Mouse (Mus musculus) testis, postnatal 10 days (tissue): ENCODE measurements around the gene Shmt2.

Experiments
- DNase-seq: peaks from one replicate; pipeline ENCODE4 v3.0.0; 2021; ENCODE audit warnings: low spot score

The Shmt2 gene

DNA sequence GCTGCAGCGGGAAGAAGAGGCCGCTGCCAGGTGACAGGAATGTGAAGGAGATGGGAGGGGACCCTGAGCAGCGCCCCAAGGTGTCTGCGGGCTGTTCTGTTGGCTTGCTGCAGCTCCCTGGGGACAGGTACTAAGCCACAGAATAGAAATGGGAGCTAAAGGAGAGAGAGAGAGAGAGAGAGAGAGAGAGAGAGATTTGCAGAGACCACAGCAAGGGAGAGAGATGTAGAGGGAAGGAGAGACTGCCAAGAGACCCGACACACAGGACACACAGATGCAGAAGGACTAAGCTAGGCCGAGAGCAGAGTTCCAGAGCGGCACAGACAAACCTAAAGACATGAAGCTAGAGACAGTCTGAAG lies 10.0 kb downstream of the Shmt2 start:
- DNase-seq = no peak

GRCm38 (mm10) chr10:127511634-127512306 lies 10.5 kb downstream of the Shmt2 start:
- DNase-seq = peak; percentile 56

- DNase-seq = no peak
These were observed 11.2 kb downstream of the Shmt2 start for GRCm38 (mm10) chr10:127510895-127511617.

DNA sequence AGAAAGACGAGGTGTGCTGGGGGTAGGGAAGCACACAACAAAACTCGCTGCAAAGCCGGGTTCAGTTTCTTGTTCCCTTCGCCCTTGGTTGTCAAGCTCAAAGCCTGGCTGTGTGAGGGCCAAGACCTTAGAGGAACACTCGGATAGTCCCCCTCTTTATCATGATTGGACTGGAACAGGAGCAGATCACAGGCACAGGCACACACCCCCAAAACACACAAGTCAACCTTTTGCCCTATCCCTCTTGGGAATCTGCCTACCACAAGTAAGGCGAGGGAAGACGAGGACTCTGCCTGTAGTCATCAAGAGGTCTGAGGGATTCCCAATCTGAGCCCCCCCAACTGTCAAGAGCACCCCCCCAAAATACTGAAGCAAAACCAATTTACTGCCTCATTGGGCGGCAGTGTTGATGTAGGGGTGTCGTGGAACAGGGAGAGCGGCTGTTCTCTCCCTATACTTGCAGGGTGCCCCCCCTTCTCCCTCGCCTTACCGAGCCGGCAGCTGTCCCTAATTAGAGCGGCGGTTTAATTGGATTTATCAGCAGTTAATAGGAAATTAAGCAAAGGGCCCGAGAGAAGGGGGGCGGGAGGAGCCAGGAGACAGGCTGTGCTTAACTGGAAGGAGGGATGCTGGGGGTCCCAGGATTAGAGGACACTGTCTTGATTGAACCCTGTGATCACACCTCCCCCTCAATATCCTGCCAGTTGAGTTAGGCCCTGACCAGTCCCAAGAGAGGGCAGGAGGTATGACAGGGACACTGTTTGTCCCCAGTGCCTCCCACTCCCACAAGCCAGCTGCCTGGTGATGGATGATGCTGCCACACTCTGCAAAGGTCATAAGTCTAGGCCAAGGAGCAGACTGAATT lies 12.2 kb downstream of the Shmt2 start:
- no peak for DNase-seq

DNA sequence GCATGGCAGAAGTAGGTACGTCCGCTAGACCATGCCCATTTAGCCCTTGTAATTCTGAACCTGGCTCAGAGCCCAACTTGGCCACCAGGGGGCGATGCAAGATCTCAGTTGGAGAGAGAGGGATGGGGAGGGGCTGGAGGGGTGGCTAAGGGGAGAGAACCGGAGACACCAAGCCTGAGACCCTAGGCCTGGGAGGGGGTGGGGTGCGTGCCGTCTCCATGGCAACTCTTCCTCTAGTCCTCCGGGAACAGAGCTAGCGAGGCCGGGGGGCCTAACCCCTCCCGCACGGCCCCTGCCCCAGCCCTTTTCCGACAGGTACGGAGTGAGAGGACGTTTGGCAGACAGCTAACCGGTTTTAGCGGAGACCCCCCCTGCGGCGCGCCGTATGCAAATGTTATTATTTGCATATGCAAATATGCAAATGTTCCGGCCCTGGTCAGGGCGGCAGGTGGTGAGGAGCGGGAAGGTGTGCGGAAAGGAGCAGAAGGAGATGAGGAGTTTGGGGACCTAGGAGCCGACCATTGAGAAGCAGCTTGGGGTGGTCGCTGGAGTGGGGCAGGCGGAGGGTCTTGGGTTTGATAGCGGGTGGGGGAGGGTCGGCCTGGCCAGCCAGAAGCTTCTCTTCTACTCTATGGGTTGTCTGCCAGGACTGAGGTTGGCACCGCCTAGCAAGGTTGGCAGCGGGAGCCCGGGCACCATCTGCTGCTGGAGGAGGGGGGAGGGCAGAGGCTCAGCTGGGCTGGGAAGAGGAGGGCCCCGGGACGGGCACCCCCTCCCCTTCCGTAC lies 13.0 kb downstream of the Shmt2 start:
- peak; percentile 93 for DNase-seq

GRCm38 (mm10) chr10:127508239-127508638 lies 14.0 kb downstream of the Shmt2 start:
- peak; percentile 88 for DNase-seq

DNA sequence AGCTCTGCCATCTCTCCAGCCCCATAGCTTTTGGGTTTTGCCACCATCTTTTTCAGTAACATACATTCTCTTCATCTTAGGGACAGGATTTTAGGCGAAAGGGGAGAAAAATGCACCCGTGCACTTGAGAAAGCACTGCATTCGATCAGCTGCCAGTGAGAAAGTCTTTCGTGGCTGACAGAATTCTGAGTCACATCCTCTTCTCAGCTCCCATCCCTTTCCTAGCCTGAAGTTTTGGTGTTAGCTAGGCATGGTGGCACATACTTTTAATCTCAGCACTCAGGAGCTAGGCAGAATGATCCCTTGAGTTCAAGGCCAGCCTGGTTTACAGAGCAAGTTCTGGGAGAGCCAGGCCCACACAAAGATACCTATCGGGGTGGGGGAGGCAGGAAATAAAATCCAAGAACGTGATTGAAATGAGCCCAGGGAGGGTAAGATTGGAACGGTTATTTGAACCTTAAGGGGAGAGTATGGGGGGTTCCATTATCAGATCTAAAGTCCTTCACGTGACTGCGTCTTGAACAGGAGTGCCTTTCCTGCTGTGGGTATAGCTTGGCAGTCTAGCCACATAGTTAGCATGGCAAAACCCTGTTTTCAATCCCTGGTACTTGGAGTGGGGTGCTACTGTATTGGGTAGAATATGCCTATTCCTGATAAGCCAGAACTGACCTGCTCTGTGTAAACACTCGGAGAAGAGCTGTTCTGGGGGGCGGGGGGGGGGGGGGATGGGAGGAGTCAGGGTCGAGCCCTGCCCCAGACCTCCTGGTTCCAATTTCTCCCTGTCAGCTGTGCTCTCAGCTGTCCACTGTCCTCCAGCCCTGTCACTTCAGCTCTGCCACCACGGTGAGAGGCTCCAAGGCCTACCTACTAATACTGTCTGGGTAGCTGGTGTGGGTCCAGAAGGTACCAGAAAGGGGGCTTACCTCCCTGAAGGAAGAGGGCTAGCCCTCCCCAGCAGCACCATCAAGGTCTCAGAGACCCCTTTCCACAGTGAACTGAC lies 21.1 kb downstream of the Shmt2 start, which contains the start of gene Stac3:
Gene Stac3 (plus strand): TSS at position 793 of the 1,000 bp plus-strand sequence.
- no peak for DNase-seq

GRCm38 (mm10) chr10:127500042-127500441 lies 22.2 kb downstream of the Shmt2 start:
- no peak for DNase-seq

GRCm38 (mm10) chr10:127499516-127499915 lies 22.7 kb downstream of the Shmt2 start:
- no peak for DNase-seq

DNA sequence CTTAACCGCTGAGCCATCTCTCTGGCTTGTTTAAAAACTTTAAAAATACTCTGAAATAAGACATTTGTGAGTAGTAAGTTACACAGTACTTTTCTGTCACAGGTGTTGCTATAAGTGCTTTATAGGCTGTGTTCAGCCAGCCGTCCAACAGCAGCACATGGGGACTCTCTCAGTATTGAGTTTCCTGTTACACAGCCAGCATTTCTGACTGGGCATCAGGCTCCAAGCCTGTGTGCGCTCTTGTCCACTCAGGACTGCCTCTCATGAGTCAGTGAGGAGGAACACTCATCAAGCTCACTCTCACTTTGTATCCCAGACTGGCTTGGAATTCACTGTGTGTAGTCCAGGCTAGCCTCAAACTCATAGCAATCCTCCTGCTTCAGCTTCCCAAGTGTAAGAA lies 26.1 kb downstream of the Shmt2 start:
- no peak for DNase-seq

- DNase-seq = no peak
These were observed 30.1 kb downstream of the Shmt2 start for GRCm38 (mm10) chr10:127492118-127492517.

GRCm38 (mm10) chr10:127491128-127491512 lies 31.1 kb downstream of the Shmt2 start:
- DNase-seq = no peak

DNA sequence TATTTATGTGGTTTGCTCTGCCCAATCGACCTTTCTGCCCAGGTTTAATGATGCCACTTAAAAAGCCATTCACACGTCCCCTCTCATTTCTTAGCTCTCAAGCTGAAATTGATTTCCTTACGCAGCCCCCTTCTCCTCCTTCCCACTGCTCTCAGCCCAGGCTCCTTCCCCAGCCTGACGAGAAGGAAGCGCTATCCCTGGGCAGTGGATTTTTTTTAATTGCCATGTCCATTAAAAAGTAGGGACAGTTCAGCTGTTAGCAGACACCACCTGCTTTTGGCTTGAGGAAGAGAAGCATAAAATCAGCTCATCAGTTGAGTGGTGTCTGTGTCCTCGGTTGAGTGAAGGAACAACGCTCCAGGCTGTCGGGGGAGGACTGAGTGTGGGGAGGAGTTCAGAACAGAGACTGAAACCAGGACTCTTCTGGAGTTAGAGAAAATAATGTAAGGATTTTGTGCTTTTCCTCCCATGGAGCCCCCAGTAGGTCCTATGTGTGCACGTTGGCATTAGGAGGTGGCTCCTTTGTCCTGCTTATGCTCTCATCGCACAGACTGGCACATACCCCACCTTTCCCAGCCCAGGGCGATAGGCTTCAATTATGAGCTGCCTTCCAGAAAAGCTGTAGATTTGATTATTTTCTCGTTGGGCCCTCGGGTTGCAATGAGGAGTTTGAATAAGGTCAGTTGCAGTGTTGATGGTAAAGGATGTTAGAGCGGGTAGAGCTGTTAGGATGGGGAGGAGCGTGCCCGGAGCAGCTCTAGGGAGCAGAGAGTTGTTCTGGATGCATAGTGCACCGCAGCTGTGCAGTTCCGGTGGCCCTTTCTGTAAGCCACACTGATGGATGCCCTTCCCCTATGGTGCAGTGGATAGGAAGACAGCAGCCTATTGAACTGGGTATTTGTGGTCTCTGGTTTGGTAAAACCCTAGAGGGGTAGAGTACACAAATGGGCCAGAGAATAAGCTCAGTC lies 31.8 kb downstream of the Shmt2 start:
- DNase-seq = no peak

DNA sequence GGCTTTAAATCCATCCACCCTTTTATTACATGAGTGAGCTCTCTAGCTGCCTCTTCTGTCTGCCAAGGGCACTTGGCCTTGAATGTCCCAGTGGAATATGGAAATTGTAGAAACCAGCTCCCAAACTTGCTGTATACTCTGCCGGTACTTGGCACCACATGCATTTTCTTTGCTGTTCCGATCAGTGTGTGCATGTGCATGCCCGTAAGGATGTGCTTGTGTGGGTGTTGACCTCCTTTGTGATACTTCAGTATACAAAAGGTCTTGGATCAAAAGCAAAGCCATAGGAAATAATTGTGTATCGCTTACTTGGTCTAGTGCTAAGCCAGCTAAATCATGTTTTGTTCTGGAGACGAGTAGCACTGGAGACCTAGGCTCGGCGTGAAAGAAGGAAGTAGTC lies 33.4 kb downstream of the Shmt2 start:
- no peak for DNase-seq

- no peak for DNase-seq
These were observed 37.0 kb downstream of the Shmt2 start for GRCm38 (mm10) chr10:127485235-127485634.

DNA sequence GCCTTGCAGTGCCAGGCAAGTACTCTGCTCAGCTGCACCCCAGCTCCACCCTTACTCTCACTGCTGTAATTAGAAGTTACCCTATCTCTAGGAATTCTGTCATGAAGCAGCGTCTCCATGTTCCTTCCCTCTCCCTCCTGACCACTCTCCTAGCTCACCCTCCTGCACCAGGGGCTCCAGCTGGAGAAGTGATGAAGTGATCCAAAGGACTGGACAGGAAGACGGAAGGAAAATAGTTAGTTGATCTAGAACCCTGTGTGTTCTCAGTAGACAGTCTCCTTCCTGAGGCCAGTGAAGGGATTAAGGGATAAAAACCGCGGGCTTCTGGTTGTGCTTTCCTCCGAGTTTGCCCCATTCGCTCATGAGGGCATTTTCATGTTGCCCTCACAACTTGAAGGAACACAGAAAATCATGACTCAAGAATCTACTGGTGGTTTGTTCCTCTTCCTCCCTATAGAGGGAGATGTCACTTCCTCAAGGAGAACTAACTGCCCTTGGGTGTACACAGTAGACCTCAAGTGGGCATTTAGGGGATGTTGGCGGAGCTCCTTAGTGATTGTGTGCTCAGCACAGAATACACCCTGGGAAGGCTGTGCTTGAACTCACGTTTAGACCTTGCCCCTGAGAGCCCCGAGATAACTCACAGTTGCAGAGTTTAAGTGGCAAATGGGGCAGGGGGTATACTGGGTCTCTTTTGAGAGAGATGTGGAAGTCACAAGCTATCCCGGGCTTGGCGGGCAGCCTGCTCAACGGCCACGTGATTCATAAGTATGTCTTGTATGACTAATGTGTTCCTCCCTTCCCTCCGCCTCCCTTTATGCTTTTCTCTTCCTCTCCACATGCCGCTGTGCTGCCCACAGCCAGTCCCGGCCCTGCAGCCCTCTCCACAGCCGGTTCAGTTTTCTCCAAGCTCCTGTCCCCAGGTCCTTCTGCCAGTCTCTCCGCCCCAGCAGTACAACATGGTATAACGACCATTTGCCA lies 41.1 kb downstream of the Shmt2 start:
- no peak for DNase-seq

GRCm38 (mm10) chr10:127479131-127479530 lies 43.1 kb downstream of the Shmt2 start:
- DNase-seq = no peak

DNA sequence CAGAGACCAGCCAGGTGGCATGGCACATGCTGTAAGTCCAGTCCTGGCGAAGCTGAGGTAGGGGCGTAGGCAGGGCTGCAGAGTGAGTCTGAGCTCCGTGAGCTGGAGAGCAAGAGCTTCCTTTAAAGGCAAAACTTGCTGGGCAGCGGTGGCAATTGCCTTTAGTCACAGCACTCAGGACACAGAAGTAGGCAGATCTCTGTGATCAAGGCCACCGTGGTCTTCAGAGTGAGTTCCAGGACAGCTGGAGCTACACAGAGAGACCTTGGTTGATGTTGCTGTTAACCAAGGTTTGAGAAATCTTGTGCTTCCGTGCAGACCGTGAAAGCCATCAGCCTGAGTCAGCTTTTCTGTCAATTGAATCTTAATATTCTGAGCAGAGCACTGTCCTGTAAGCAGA lies 44.9 kb downstream of the Shmt2 start:
- no peak for DNase-seq
